Mouse (Mus musculus) right cerebral cortex, postnatal 10 days (tissue): ENCODE results near the gene Zfp553.

Experiments
- DNase-seq, 2 experiments: peaks; one replicate each; pipeline ENCODE4 v3.0.0; 2021; ENCODE audit warnings: low spot score in 2 of 2

The Zfp553 gene

GRCm38 (mm10) chr7:127232622-127233367, at the start of gene Zfp553, which contains the start of gene Sept1:
Gene Zfp553, plus strand, starts transcription at chr7:127233061.
Gene Sept1, minus strand, starts transcription at chr7:127233130.
- peak; percentile 88 to 89 for DNase-seq

- no peak for DNase-seq
Observed at GRCm38 (mm10) chr7:127183345-127183744, 49.5 kb upstream of the Zfp553 start.

GRCm38 (mm10) chr7:127183828-127184227, 49.0 kb upstream of the Zfp553 start:
- DNase-seq, result no peak

GRCm38 (mm10) chr7:127184720-127185119, 48.1 kb upstream of the Zfp553 start:
- DNase-seq, result no peak

GRCm38 (mm10) chr7:127185601-127186000, 47.3 kb upstream of the Zfp553 start:
- no peak for DNase-seq

GRCm38 (mm10) chr7:127187351-127187750, 45.5 kb upstream of the Zfp553 start:
- DNase-seq, result no peak

GRCm38 (mm10) chr7:127188305-127189276, 44.3 kb upstream of the Zfp553 start:
- no peak for DNase-seq

- DNase-seq, result no peak
Observed at GRCm38 (mm10) chr7:127190672-127191071, 42.2 kb upstream of the Zfp553 start.

GRCm38 (mm10) chr7:127192989-127193388, 39.9 kb upstream of the Zfp553 start:
- no peak for DNase-seq

GRCm38 (mm10) chr7:127194011-127194632, 38.7 kb upstream of the Zfp553 start:
- no peak for DNase-seq

GRCm38 (mm10) chr7:127194633-127195029, 38.2 kb upstream of the Zfp553 start:
- DNase-seq, result no peak

- DNase-seq, result peak; percentile 98 to 99
Observed at GRCm38 (mm10) chr7:127195544-127196295, 37.1 kb upstream of the Zfp553 start, which contains the start of gene Cd2bp2. Gene Cd2bp2, minus strand, starts transcription at chr7:127196050.

- no peak for DNase-seq
Observed at GRCm38 (mm10) chr7:127196484-127196883, 36.4 kb upstream of the Zfp553 start.

GRCm38 (mm10) chr7:127206606-127207005, 26.3 kb upstream of the Zfp553 start:
- peak in 1 of 2 experiments; percentile 44 for DNase-seq

GRCm38 (mm10) chr7:127207374-127208294, 25.2 kb upstream of the Zfp553 start:
- peak; percentile 58 to 68 for DNase-seq

- DNase-seq, result no peak
Observed at GRCm38 (mm10) chr7:127208295-127208552, 24.6 kb upstream of the Zfp553 start, which contains the start of gene Tbc1d10b. Gene Tbc1d10b, minus strand, starts transcription at chr7:127208468.

GRCm38 (mm10) chr7:127208553-127209438, 24.1 kb upstream of the Zfp553 start, which contains the start of gene Mylpf:
Gene Mylpf, plus strand, starts transcription at chr7:127208890.
- peak; percentile 96 to 98 for DNase-seq

GRCm38 (mm10) chr7:127209851-127210250, 23.0 kb upstream of the Zfp553 start:
- no peak for DNase-seq

- DNase-seq, result peak in 1 of 2 experiments; percentile 48
Observed at GRCm38 (mm10) chr7:127210266-127210665, 22.6 kb upstream of the Zfp553 start.
